Mouse (Mus musculus) bone marrow, adult 2 months (tissue): ENCODE results near the gene Gm20890.
"Not testable (repeated sequence)": the region's sequence is repeated elsewhere in the genome, so short reads cannot be mapped to it uniquely, and the experiment has no call there.

ENCODE experiments used
- CTCF ChIP-seq: fragments of 200-500 bp; IDR thresholded peaks from 2 replicates; pipeline ENCODE4 v1.5.1; 2011; ENCODE audit warnings: low read length, control low read depth; ENCODE audit not compliant: control insufficient read depth, insufficient read depth
- POLR2A ChIP-seq: fragments of 200-500 bp; IDR thresholded peaks from 2 replicates; pipeline ENCODE4 v1.6.1; 2011; ENCODE audit warnings: low read depth, mild to moderate bottlenecking, control low read depth, low read length, borderline replicate concordance; ENCODE audit not compliant: control insufficient read depth

- not testable (repeated sequence) for TF ChIP-seq CTCF, POLR2A
Observed at GRCm38 (mm10) chrY:26776699-26777098, at the start of gene Gm20890.
